Mouse (Mus musculus) forebrain, embryonic 15.5 days (tissue): ENCODE measurements at regions not wholly inside any gene's neighbourhood (a gene's known extent, or its start where the extent isn't known, plus 50 kb on each side); places are given as distances from the start of the nearest gene placed in this dataset.

Experiments
- ATAC-seq: fragments of 200-750 bp; cut with Nextera tagmentation; replicated peaks from 2 replicates; pipeline ENCODE4 v1.8.0; 2017; ENCODE audit warnings: mild to moderate bottlenecking, moderate TSS enrichment, moderate library complexity
- H3K27ac ChIP-seq: fragments of 300-500 bp; sonication (generic); replicated peaks from 2 replicates; pipeline ENCODE4 v1.5.1; 2015; ENCODE audit warnings: mild to moderate bottlenecking, inconsistent platforms
- H3K27me3 ChIP-seq: fragments of 300-500 bp; sonication (generic); 2 replicates; pipeline ENCODE4 v1.6.1; 2015; ENCODE audit warnings: inconsistent platforms
- H3K36me3 ChIP-seq: fragments of 300-500 bp; sonication (generic); 2 replicates; pipeline ENCODE4 v1.6.1; 2015; ENCODE audit warnings: mild to moderate bottlenecking, inconsistent platforms
- H3K4me1 ChIP-seq: fragments of 300-500 bp; sonication (generic); 2 replicates; pipeline ENCODE4 v1.6.1; 2015; ENCODE audit warnings: inconsistent platforms
- H3K4me2 ChIP-seq: fragments of 300-500 bp; sonication (generic); replicated peaks from 2 replicates; pipeline ENCODE4 v1.6.1; 2015; ENCODE audit warnings: mild to moderate bottlenecking, inconsistent platforms
- H3K4me3 ChIP-seq: fragments of 300-500 bp; sonication (generic); 2 replicates; pipeline ENCODE4 v1.5.1; 2015; ENCODE audit warnings: mild to moderate bottlenecking, inconsistent platforms
- H3K9ac ChIP-seq: fragments of 300-500 bp; sonication (generic); replicated peaks from 2 replicates; pipeline ENCODE4 v1.6.1; 2015; ENCODE audit warnings: mild to moderate bottlenecking, inconsistent platforms
- H3K9me3 ChIP-seq: fragments of 300-500 bp; sonication (generic); 2 replicates; pipeline ENCODE4 v1.6.1; 2016; ENCODE audit warnings: inconsistent platforms
- WGBS: fragments of 180-500 bp; shearing (Covaris S2); methylation state at CpG from one replicate; pipeline ENCODE4 v1.1.7; 2015; ENCODE audit warnings: mixed read lengths; 5-methylcytosine and 5-hydroxymethylcytosine counted together

GRCm38 (mm10) chr17:70942478-70942877 is 60.0 kb upstream of the Myom1 start:
- H3K4me1 ChIP-seq, result no peaks in the 10 kb centered on the region
- no peak for ATAC-seq
- no peak overlapping the region for H3K9ac ChIP-seq
- H3K4me3 ChIP-seq, result no peak overlapping the region
- no peaks in the 10 kb centered on the region for H3K9me3 ChIP-seq
- H3K27ac ChIP-seq, result no peak overlapping the region
- 89% methylated on average over 5 of the region's 5 CpGs for WGBS
- no peaks in the 10 kb centered on the region for H3K27me3 ChIP-seq
- H3K36me3 ChIP-seq, result no peaks in the 10 kb centered on the region
- H3K4me2 ChIP-seq, result no peak overlapping the region

- Histone ChIP-seq H3K9me3 (no peaks in the 10 kb centered on the region), H3K9ac (no peak overlapping the region), H3K4me3 (no peak overlapping the region), H3K27me3 (no peaks in the 10 kb centered on the region), H3K27ac (no peak overlapping the region), H3K36me3 (no peaks in the 10 kb centered on the region), H3K4me1 (no peaks in the 10 kb centered on the region), H3K4me2 (no peak overlapping the region)
- WGBS, result 95% methylated on average over 1 of the region's 1 CpGs
- no peak for ATAC-seq
Measured at GRCm38 (mm10) chr17:70934258-70934657, 68.2 kb upstream of the Myom1 start.

- WGBS, result 65% methylated on average over 4 of the region's 4 CpGs
- H3K27ac ChIP-seq, result no peak overlapping the region
- no peaks in the 10 kb centered on the region for H3K36me3 ChIP-seq
- no peak overlapping the region for H3K4me3 ChIP-seq
- no peaks in the 10 kb centered on the region for H3K9me3 ChIP-seq
- no peaks in the 10 kb centered on the region for H3K27me3 ChIP-seq
- no peak overlapping the region for H3K4me2 ChIP-seq
- ATAC-seq, result no peak
- H3K4me1 ChIP-seq, result no peaks in the 10 kb centered on the region
- no peak overlapping the region for H3K9ac ChIP-seq
Measured at GRCm38 (mm10) chr17:70933122-70934050, 69.0 kb upstream of the Myom1 start.

DNA sequence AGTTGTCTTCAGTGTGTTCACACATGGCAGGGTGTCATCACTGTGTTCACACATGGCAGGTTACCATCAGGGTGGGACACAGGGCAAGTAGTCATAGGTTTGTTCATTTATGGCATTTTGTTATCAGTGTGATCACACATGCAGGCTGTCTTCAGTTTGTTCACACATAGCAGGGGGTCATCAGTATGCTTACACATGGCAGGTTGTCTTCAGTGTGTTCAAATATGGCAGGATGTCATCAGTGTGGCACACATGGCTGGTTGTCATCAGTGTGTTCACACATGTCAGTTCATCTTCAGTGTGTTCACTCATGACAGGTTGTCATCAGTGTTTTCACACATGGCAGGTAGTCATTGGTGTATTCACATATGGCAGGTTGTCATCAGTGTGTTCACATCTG is 69.9 kb upstream of the Myom1 start:
- ATAC-seq, result 0 out of 2 replicates have a peak, but pooled peaks have one; percentile 43
- no peaks in the 10 kb centered on the region for H3K36me3 ChIP-seq
- no peaks in the 10 kb centered on the region for H3K27me3 ChIP-seq
- H3K4me2 ChIP-seq, result no peak overlapping the region
- no peak overlapping the region for H3K27ac ChIP-seq
- H3K4me1 ChIP-seq, result no peaks in the 10 kb centered on the region
- H3K9ac ChIP-seq, result no peak overlapping the region
- no peaks in the 10 kb centered on the region for H3K9me3 ChIP-seq
- H3K4me3 ChIP-seq, result no peak overlapping the region

GRCm38 (mm10) chr17:70930600-70930999 is 71.8 kb upstream of the Myom1 start:
- 90% methylated on average over 9 of the region's 9 CpGs for WGBS
- H3K4me1 ChIP-seq, result no peaks in the 10 kb centered on the region
- no peak for ATAC-seq
- H3K27ac ChIP-seq, result no peak overlapping the region
- no peak overlapping the region for H3K4me3 ChIP-seq
- no peaks in the 10 kb centered on the region for H3K27me3 ChIP-seq
- H3K36me3 ChIP-seq, result no peaks in the 10 kb centered on the region
- H3K9me3 ChIP-seq, result no peaks in the 10 kb centered on the region
- H3K9ac ChIP-seq, result no peak overlapping the region
- H3K4me2 ChIP-seq, result no peak overlapping the region

DNA sequence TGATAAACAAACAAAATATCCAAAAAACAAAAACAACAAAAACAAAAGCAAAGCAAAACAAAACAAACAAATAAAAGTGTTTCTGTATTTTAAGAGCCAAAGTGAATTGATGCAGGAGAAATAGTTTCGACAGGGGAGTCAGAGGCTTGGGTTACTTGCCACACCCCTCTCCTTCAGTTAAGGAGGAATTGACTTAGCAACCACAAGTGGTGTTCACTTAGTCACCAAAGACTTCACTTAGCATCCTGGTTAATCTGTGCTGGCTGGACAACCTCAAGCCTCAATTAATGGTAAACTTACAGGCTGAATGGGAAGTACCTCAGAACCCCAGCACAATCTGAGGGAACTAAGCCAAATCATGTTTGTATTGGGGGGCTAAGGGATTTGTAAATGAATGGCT is 72.9 kb upstream of the Myom1 start:
- no peak overlapping the region for H3K4me3 ChIP-seq
- H3K27me3 ChIP-seq, result no peaks in the 10 kb centered on the region
- H3K9me3 ChIP-seq, result no peaks in the 10 kb centered on the region
- ATAC-seq, result no peak
- no peak overlapping the region for H3K9ac ChIP-seq
- H3K4me1 ChIP-seq, result no peaks in the 10 kb centered on the region
- no peak overlapping the region for H3K4me2 ChIP-seq
- H3K27ac ChIP-seq, result no peak overlapping the region
- WGBS, result 85% methylated on average over 1 of the region's 1 CpGs
- H3K36me3 ChIP-seq, result no peaks in the 10 kb centered on the region

- no peaks in the 10 kb centered on the region for H3K36me3 ChIP-seq
- no peak for ATAC-seq
- no peak overlapping the region for H3K9ac ChIP-seq
- H3K4me1 ChIP-seq, result no peaks in the 10 kb centered on the region
- no peaks in the 10 kb centered on the region for H3K9me3 ChIP-seq
- WGBS, result 93% methylated on average over 8 of the region's 8 CpGs
- no peak overlapping the region for H3K4me3 ChIP-seq
- H3K4me2 ChIP-seq, result no peak overlapping the region
- H3K27me3 ChIP-seq, result no peaks in the 10 kb centered on the region
- no peak overlapping the region for H3K27ac ChIP-seq
Measured at GRCm38 (mm10) chr17:70924565-70925220, 71.3 kb upstream of the Tgif1 start.

DNA sequence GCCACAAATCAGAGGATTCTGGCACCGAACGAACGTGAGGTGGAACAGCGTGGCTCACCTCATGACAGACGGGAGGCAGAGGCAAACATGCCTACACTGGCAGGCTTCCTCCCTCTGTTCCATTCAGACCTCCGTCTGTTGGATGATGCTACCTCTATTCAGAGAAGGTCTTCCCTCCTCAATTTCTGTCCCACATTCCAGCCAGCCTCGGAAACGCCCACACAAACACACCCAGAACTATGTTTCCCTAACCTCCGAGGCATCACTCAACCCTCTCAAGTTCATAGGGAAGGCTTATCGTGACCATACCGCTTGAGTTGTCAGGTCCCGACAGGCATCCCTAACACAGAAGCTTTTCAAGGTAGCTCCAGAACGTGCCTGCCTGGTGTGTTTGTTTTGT is 68.3 kb upstream of the Tgif1 start:
- WGBS, result 82% methylated on average over 13 of the region's 13 CpGs
- Histone ChIP-seq H3K27ac (no peak overlapping the region), H3K36me3 (no peaks in the 10 kb centered on the region), H3K9ac (no peak overlapping the region), H3K9me3 (no peaks in the 10 kb centered on the region), H3K4me1 (no peaks in the 10 kb centered on the region), H3K4me3 (no peak overlapping the region), H3K27me3 (no peaks in the 10 kb centered on the region), H3K4me2 (no peak overlapping the region)
- no peak for ATAC-seq

- H3K4me3 ChIP-seq, result no peak overlapping the region
Measured at GRCm38 (mm10) chr17:70920181-70920580, 66.8 kb upstream of the Tgif1 start.

DNA sequence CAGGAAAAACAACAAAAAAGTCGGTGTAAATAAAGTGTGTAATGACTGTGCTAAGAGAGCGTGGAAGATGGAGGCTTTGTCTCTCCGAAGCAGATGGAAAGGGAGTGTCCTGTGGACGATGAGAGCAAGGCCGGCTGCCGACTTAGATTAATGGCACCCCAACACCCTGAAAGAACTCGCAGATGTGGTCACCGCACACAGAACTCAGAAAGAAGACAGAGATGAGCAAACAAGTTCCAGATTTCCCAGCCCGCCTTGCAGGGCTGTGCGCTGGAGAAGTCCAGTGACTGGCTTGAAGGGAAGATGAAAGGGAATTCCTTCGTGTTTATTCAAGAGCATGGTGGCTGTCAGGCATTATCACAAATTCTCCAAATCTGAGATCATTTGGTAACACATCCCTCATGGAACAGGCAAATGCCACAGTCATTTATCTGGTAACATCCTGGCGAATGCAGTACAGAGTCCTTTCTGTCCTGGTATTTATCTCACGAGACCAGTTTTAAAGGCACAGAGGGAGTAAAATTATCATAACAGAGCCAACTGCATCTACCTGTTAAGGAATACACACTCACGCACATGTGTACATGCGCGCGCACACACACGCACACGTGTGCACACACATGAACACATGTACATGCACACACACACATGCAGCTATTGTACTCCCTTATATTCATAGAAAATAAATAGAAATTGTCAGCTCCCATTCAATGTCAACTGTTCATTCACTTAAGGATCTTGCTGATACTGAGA is 64.0 kb upstream of the Tgif1 start:
- ATAC-seq, result no peak
- Histone ChIP-seq H3K27me3 (no peaks in the 10 kb centered on the region), H3K4me2 (no peak overlapping the region), H3K27ac (no peak overlapping the region), H3K4me1 (no peaks in the 10 kb centered on the region), H3K9ac (no peak overlapping the region), H3K36me3 (no peaks in the 10 kb centered on the region), H3K4me3 (no peak overlapping the region), H3K9me3 (no peaks in the 10 kb centered on the region)
- 89% methylated on average over 19 of the region's 19 CpGs for WGBS

More at GRCm38 (mm10) chr17:70920181-70920580, 66.8 kb upstream of the Tgif1 start:
- Histone ChIP-seq H3K36me3 (no peaks in the 10 kb centered on the region), H3K9me3 (no peaks in the 10 kb centered on the region), H3K9ac (no peak overlapping the region), H3K4me1 (no peaks in the 10 kb centered on the region), H3K27ac (no peak overlapping the region), H3K27me3 (no peaks in the 10 kb centered on the region), H3K4me2 (no peak overlapping the region)
- ATAC-seq, result no peak

- no peak for ATAC-seq
- no peaks in the 10 kb centered on the region for H3K36me3 ChIP-seq
- H3K4me1 ChIP-seq, result no peaks in the 10 kb centered on the region
- no peak overlapping the region for H3K4me2 ChIP-seq
- H3K27me3 ChIP-seq, result no peaks in the 10 kb centered on the region
- H3K4me3 ChIP-seq, result no peak overlapping the region
- H3K9me3 ChIP-seq, result no peaks in the 10 kb centered on the region
- no peak overlapping the region for H3K9ac ChIP-seq
- H3K27ac ChIP-seq, result no peak overlapping the region
- WGBS, result 42% methylated on average over 12 of the region's 12 CpGs
Measured at GRCm38 (mm10) chr17:70916089-70916750, 62.9 kb upstream of the Tgif1 start.

DNA sequence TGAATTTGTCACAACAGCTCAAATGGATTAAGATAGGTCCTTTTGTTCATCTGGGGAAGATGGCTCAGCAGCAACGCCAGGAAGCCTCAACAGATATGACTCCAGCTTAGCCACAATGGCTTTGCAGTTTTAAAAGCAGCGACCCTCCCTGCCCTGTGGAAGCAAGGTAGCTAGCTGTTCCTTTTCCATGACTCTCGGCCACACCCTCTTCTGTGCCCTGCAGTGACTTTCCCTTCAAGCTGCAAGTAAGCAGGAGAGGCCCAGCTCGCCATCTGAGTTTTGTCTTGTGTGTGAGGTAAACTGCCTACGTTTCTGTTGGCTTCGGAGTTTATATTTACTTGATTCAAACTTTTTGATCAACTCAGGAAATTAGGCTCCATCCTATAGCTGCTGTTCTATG is 62.1 kb upstream of the Tgif1 start:
- H3K9me3 ChIP-seq, result no peaks in the 10 kb centered on the region

More for the DNA sequence above, 62.1 kb upstream of the Tgif1 start:
- Histone ChIP-seq H3K27me3 (no peaks in the 10 kb centered on the region), H3K36me3 (no peaks in the 10 kb centered on the region), H3K4me2 (no peak overlapping the region), H3K4me1 (no peaks in the 10 kb centered on the region), H3K4me3 (no peak overlapping the region), H3K9ac (no peak overlapping the region), H3K27ac (no peak overlapping the region)
- no peak for ATAC-seq
- WGBS, result 63% methylated on average over 6 of the region's 6 CpGs
